Mouse (Mus musculus) midbrain, embryonic 12.5 days (tissue): ENCODE data around the gene Gm21962. TPM values are rescaled to one million over a fixed set of nuclear protein-coding genes. Genes with fewer than 3 reads are reported as not detected.
"Not testable (repeated sequence)": the region's sequence is repeated elsewhere in the genome, so short reads cannot be mapped to it uniquely, and the experiment has no call there.

ENCODE experiments used
- ATAC-seq: fragments of 200-750 bp; cut with Nextera tagmentation; 2 replicates; pipeline ENCODE4 v1.8.0; 2017; ENCODE audit warnings: low read depth, moderate TSS enrichment, moderate library complexity; ENCODE audit not compliant: low FRiP score
- H3K27ac ChIP-seq: fragments of 300-500 bp; sonication (generic); replicated peaks from 2 replicates; pipeline ENCODE4 v1.5.1; 2016; ENCODE audit warnings: mild to moderate bottlenecking
- H3K27me3 ChIP-seq: fragments of 300-500 bp; sonication (generic); 2 replicates; pipeline ENCODE4 v1.6.1; 2016; ENCODE audit warnings: mild to moderate bottlenecking
- H3K36me3 ChIP-seq: fragments of 300-500 bp; sonication (generic); 2 replicates; pipeline ENCODE4 v1.6.1; 2016
- H3K4me1 ChIP-seq: fragments of 300-500 bp; sonication (generic); 2 replicates; pipeline ENCODE4 v1.6.1; 2016
- H3K4me2 ChIP-seq: fragments of 300-500 bp; sonication (generic); replicated peaks from 2 replicates; pipeline ENCODE4 v1.6.1; 2016; ENCODE audit warnings: mild to moderate bottlenecking, moderate library complexity
- H3K4me3 ChIP-seq: fragments of 300-500 bp; sonication (generic); 2 replicates; pipeline ENCODE4 v1.5.1; 2016; ENCODE audit warnings: mild to moderate bottlenecking
- H3K9ac ChIP-seq: fragments of 300-500 bp; sonication (generic); replicated peaks from 2 replicates; pipeline ENCODE4 v1.6.1; 2016; ENCODE audit warnings: mild to moderate bottlenecking, moderate library complexity
- H3K9me3 ChIP-seq: fragments of 300-500 bp; sonication (generic); 2 replicates; pipeline ENCODE4 v1.6.1; 2016; ENCODE audit warnings: mild to moderate bottlenecking
- WGBS: fragments of 180-500 bp; shearing (Covaris S2); methylation state at CpG from one replicate; pipeline ENCODE4 v1.1.7; 2016; 5-methylcytosine and 5-hydroxymethylcytosine counted together
- polyA plus RNA-seq: library from polyadenylated mRNA; unstranded; fragments of >200 nt; fragmentation: Nextera tagmentation; extraction: Ambion mirVana; gene quantifications from 2 replicates; pipeline ENCODE4 v1.2.1, GENCODE M21; 2016

Gene Gm21962
- not detected in 2 replicates for polyA plus RNA-seq

DNA sequence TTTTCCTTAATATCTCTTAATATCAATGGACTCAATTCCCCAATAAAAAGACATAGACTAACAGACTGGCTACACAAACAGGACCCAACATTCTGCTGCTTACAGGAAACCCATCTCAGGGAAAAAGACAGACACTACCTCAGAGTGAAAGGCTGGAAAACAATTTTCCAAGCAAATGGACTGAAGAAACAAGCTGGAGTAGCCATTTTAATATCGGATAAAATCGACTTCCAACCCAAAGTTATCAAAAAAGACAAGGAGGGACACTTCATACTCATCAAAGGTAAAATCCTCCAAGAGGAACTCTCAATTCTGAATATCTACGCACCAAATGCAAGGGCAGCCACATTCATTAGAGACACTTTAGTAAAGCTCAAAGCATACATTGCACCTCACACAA is at the start of gene Gm21962:
Gm21962 (plus strand) TSS at position 301 of the 400 bp plus-strand sequence.
- not testable (repeated sequence) for H3K4me1 ChIP-seq, ATAC-seq, H3K9me3 ChIP-seq, H3K27me3 ChIP-seq, H3K4me3 ChIP-seq, H3K9ac ChIP-seq, H3K4me2 ChIP-seq, H3K36me3 ChIP-seq, H3K27ac ChIP-seq
- no CpG with 5 or more reads among the region's 3 CpGs for WGBS

DNA sequence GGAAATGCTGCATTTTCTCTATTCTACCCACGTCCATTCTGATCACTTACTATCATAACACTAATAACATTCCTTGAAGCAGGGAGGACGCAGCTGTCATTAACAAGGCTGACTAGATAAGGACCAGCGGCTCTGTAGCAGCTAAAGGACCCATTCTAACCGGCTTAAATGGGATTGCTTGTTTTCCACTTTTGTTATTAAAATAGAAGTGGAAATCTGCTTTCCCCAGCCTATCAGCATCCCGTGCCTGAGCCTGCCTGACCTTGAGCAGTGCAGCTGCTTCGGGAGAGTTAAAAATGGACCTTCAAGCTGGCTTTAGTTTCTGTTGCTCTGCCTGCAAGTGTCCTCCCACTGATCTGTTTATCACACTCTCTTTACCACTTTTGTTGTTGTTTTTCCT is 49.2 kb upstream of the Gm21962 start:
- no peak overlapping the region for H3K4me3 ChIP-seq
- no peaks in the 10 kb centered on the region for H3K9me3 ChIP-seq
- no peaks in the 10 kb centered on the region for H3K36me3 ChIP-seq
- H3K27ac ChIP-seq: no peak overlapping the region
- peaks cover 16% of the 10 kb centered on the region for H3K27me3 ChIP-seq
- WGBS: 12% methylated on average over 6 of the region's 6 CpGs
- peaks cover 24% of the 10 kb centered on the region for H3K4me1 ChIP-seq
- H3K4me2 ChIP-seq: no peak overlapping the region
- peak; percentile 41 for ATAC-seq
- H3K9ac ChIP-seq: no peak overlapping the region

GRCm38 (mm10) chr3:137622895-137623580 is 48.3 kb upstream of the Gm21962 start:
- WGBS: 21% methylated on average over 14 of the region's 14 CpGs
- H3K9ac ChIP-seq: no peak overlapping the region
- peaks cover 24% of the 10 kb centered on the region for H3K4me1 ChIP-seq
- no peaks in the 10 kb centered on the region for H3K9me3 ChIP-seq
- no peak overlapping the region for H3K27ac ChIP-seq
- H3K36me3 ChIP-seq: 0 out of 2 replicates have a peak, but pooled peaks cover 3% of the 10 kb centered on the region
- H3K4me3 ChIP-seq: peak overlapping the region; percentile 50
- ATAC-seq: no peak; the same call in 1 of the 2 replicates
- peaks cover 16% of the 10 kb centered on the region for H3K27me3 ChIP-seq
- H3K4me2 ChIP-seq: peak overlapping the region; percentile 87

GRCm38 (mm10) chr3:137623581-137624362 is 47.6 kb upstream of the Gm21962 start:
- Histone ChIP-seq H3K9ac (peak overlapping the region; percentile 48), H3K9me3 (no peaks in the 10 kb centered on the region), H3K4me1 (peaks cover 24% of the 10 kb centered on the region), H3K36me3 (0 out of 2 replicates have a peak, but pooled peaks cover 3% of the 10 kb centered on the region), H3K27ac (no peak overlapping the region), H3K4me3 (peak overlapping the region; percentile 50), H3K27me3 (peaks cover 16% of the 10 kb centered on the region), H3K4me2 (peak overlapping the region; percentile 87)
- under 1% methylated on average over 47 of the region's 47 CpGs for WGBS
- peak; percentile 94 for ATAC-seq

DNA sequence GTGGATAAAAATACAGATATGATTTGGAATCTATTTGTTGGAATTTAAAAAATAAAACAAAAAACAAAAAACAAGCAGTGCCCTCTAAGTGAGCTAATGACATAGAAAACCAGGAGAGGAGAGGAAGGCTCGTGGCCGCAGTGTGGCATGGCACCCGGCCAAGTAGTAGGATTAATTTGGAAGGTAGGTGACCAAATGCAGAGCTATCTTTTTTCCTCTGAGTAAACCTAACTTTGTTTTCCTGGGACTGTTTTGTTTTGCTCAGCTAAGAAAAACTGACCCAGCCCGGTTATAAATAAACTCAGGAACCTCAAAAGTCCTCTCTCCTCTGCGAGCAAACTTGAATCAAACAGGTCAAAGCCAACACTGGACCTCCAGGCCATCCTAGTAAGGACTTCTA is 46.3 kb upstream of the Gm21962 start:
- WGBS: 81% methylated on average over 5 of the region's 5 CpGs
- ATAC-seq: no peak
- no peaks in the 10 kb centered on the region for H3K9me3 ChIP-seq
- no peak overlapping the region for H3K9ac ChIP-seq
- peaks cover 24% of the 10 kb centered on the region for H3K4me1 ChIP-seq
- 0 out of 2 replicates have a peak, but pooled peaks cover 3% of the 10 kb centered on the region for H3K36me3 ChIP-seq
- H3K27ac ChIP-seq: no peak overlapping the region
- peaks cover 16% of the 10 kb centered on the region for H3K27me3 ChIP-seq
- no peak overlapping the region for H3K4me3 ChIP-seq
- H3K4me2 ChIP-seq: no peak overlapping the region

- H3K9ac ChIP-seq: no peak overlapping the region
- H3K36me3 ChIP-seq: no peaks in the 10 kb centered on the region
- H3K4me2 ChIP-seq: no peak overlapping the region
- WGBS: 88% methylated on average over 10 of the region's 10 CpGs
- H3K4me3 ChIP-seq: no peak overlapping the region
- H3K4me1 ChIP-seq: no peaks in the 10 kb centered on the region
- H3K27ac ChIP-seq: no peak overlapping the region
- H3K9me3 ChIP-seq: no peaks in the 10 kb centered on the region
- ATAC-seq: no peak
- no peaks in the 10 kb centered on the region; the same call in 1 of the 2 replicates for H3K27me3 ChIP-seq
Observed at GRCm38 (mm10) chr3:137633726-137634125, 37.6 kb upstream of the Gm21962 start.

GRCm38 (mm10) chr3:137636571-137636970 is 34.8 kb upstream of the Gm21962 start:
- no peak overlapping the region for H3K27ac ChIP-seq
- no peaks in the 10 kb centered on the region for H3K4me1 ChIP-seq
- WGBS: 85% methylated on average over 4 of the region's 4 CpGs
- H3K27me3 ChIP-seq: no peaks in the 10 kb centered on the region; the same call in 1 of the 2 replicates
- no peak overlapping the region for H3K4me2 ChIP-seq
- no peaks in the 10 kb centered on the region for H3K9me3 ChIP-seq
- H3K9ac ChIP-seq: no peak overlapping the region
- ATAC-seq: no peak
- no peaks in the 10 kb centered on the region for H3K36me3 ChIP-seq
- H3K4me3 ChIP-seq: no peak overlapping the region

- H3K9me3 ChIP-seq: no peaks in the 10 kb centered on the region
- no peak overlapping the region for H3K9ac ChIP-seq
- no peak overlapping the region for H3K4me2 ChIP-seq
- no peak overlapping the region for H3K4me3 ChIP-seq
- no peaks in the 10 kb centered on the region for H3K36me3 ChIP-seq
- WGBS: 95% methylated on average over 5 of the region's 5 CpGs
- H3K27me3 ChIP-seq: no peaks in the 10 kb centered on the region; the same call in 1 of the 2 replicates
- H3K27ac ChIP-seq: no peak overlapping the region
- ATAC-seq: no peak
- H3K4me1 ChIP-seq: peaks cover 3% of the 10 kb centered on the region; the same call in 1 of the 2 replicates
Observed at GRCm38 (mm10) chr3:137641238-137641637, 30.1 kb upstream of the Gm21962 start.

DNA sequence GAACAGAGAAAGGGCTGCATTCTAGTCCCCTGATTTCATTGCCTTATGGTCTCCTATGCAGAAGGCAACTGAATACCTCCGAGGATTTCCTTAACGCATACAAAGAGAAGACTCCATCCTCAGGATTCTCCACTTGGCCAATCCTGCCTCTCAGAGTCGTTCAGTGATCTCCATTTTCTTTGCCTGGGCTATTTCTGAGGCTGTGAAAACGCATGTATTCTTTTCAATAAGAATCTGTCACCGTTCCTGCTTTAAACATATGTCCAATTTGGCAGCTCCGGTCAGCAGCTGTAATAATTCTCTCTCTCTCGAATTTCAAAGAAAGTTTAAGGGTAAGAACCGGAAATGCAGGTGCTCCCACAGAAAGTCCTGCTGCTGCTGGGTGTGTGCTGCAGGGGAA is 29.2 kb upstream of the Gm21962 start:
- ATAC-seq: no peak

DNA sequence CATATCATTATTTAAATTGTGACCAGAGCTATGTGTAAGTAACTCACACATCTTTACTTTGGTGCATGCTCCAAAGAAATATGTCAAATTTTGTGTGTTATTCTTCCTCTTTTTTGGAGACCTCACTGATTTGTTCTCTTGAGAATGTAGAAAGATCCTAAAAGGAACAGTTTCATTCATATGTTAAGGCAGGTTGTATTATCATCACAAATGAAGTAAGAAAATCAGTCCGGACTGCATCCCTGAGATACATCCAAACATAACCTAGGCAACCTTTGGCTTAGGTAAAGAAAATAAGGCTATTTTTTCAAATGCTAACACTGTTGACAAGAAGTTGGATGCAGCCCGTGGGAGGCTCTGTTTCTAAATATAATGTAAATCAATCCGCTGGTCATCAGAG is 28.8 kb upstream of the Gm21962 start:
- Histone ChIP-seq H3K4me2 (no peak overlapping the region), H3K27ac (no peak overlapping the region), H3K4me1 (peaks cover 3% of the 10 kb centered on the region; the same call in 1 of the 2 replicates), H3K27me3 (no peaks in the 10 kb centered on the region), H3K9ac (no peak overlapping the region), H3K9me3 (no peaks in the 10 kb centered on the region), H3K36me3 (no peaks in the 10 kb centered on the region), H3K4me3 (no peak overlapping the region)
- 49% methylated on average over 3 of the region's 3 CpGs for WGBS
- ATAC-seq: no peak

More for the DNA sequence above, 29.2 kb upstream of the Gm21962 start:
- no peaks in the 10 kb centered on the region for H3K9me3 ChIP-seq
- no peak overlapping the region for H3K27ac ChIP-seq
- no peak overlapping the region for H3K4me2 ChIP-seq
- H3K4me3 ChIP-seq: no peak overlapping the region
- H3K9ac ChIP-seq: no peak overlapping the region
- no peaks in the 10 kb centered on the region for H3K36me3 ChIP-seq
- 55% methylated on average over 8 of the region's 8 CpGs for WGBS
- H3K4me1 ChIP-seq: peaks cover 3% of the 10 kb centered on the region; the same call in 1 of the 2 replicates
- no peaks in the 10 kb centered on the region for H3K27me3 ChIP-seq

- Histone ChIP-seq H3K36me3 (no peaks in the 10 kb centered on the region), H3K27me3 (no peaks in the 10 kb centered on the region), H3K4me2 (no peak overlapping the region), H3K27ac (no peak overlapping the region), H3K9ac (no peak overlapping the region), H3K4me1 (peaks cover 3% of the 10 kb centered on the region; the same call in 1 of the 2 replicates), H3K4me3 (no peak overlapping the region), H3K9me3 (no peaks in the 10 kb centered on the region)
- 93% methylated on average over 3 of the region's 3 CpGs for WGBS
- no peak for ATAC-seq
Observed at GRCm38 (mm10) chr3:137644081-137644480, 27.2 kb upstream of the Gm21962 start.

GRCm38 (mm10) chr3:137644947-137645346 is 26.4 kb upstream of the Gm21962 start:
- 90% methylated on average over 6 of the region's 6 CpGs for WGBS
- Histone ChIP-seq H3K9me3 (no peaks in the 10 kb centered on the region), H3K4me1 (peaks cover 3% of the 10 kb centered on the region; the same call in 1 of the 2 replicates), H3K4me2 (no peak overlapping the region), H3K4me3 (no peak overlapping the region), H3K9ac (no peak overlapping the region), H3K27me3 (no peaks in the 10 kb centered on the region), H3K27ac (no peak overlapping the region), H3K36me3 (no peaks in the 10 kb centered on the region)
- no peak for ATAC-seq
